Mouse (Mus musculus) spleen, adult 2 months (tissue): Measurements from ENCODE around the gene Ift52.

Source experiments
- CTCF ChIP-seq: fragments of 200-500 bp; IDR thresholded peaks from 2 replicates; pipeline ENCODE4 v1.5.1; 2011; ENCODE audit warnings: mild to moderate bottlenecking, inconsistent platforms; ENCODE audit not compliant: insufficient read depth, insufficient read length, insufficient replicate concordance; ENCODE audit errors: extremely low read depth
- POLR2A ChIP-seq: fragments of 200-500 bp; IDR thresholded peaks from 2 replicates; pipeline ENCODE4 v1.6.1; 2011; ENCODE audit warnings: low read depth, low read length, inconsistent platforms

DNA sequence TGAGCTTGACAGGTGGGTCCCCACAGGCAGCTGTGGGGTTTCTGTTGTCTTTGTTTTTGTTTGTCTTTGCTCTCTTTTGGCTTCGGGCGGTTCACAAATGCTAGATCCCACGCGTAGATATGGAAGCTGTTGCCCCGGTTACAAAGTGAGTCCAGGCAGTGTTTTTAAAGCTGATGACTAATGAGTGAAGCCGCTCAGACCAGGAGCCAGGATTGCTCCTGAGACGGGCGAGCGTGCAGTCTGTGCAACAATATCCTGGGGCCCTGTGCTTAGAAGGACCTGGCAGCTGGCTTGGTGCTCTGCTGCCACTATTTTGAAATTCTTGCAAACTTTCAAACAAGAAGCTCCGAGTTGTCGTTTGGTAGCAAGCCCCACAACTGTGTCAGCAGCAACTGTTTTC is 43.5 kb upstream of the Ift52 start:
- TF ChIP-seq POLR2A: no peak
- TF ChIP-seq CTCF: no peak
